Mouse (Mus musculus) testis, adult 2 months (tissue): ENCODE data around the gene Isyna1. TPM values are rescaled to one million over a fixed set of nuclear protein-coding genes. Genes with fewer than 3 reads are reported as not detected.

Source experiments
- H3K27ac ChIP-seq: fragments of 200-500 bp; 2 replicates; pipeline ENCODE4 v1.5.1; 2012; ENCODE audit warnings: low read depth, low read length; ENCODE audit not compliant: control insufficient read depth, insufficient read depth
- H3K27me3 ChIP-seq: fragments of 200-500 bp; 2 replicates; pipeline ENCODE4 v1.6.1; 2012; ENCODE audit warnings: mild to moderate bottlenecking, low read length, moderate library complexity; ENCODE audit not compliant: control insufficient read depth, insufficient read depth
- H3K36me3 ChIP-seq: fragments of 200-500 bp; 2 replicates; pipeline ENCODE4 v1.6.1; 2012; ENCODE audit warnings: mild to moderate bottlenecking, low read length; ENCODE audit not compliant: control insufficient read depth, insufficient read depth
- H3K4me1 ChIP-seq: fragments of 200-500 bp; 2 replicates; pipeline ENCODE4 v1.6.1; 2012; ENCODE audit warnings: low read length; ENCODE audit not compliant: control insufficient read depth, insufficient read depth
- H3K4me3 ChIP-seq: fragments of 200-500 bp; 2 replicates; pipeline ENCODE4 v1.5.1; 2012; ENCODE audit warnings: low read depth, mild to moderate bottlenecking, low read length, moderate library complexity, mixed read lengths; ENCODE audit not compliant: control insufficient read depth
- CTCF ChIP-seq: fragments of 200-500 bp; IDR thresholded peaks from 2 replicates; pipeline ENCODE4 v1.5.1; 2012; ENCODE audit warnings: low read depth, mild to moderate bottlenecking, inconsistent platforms, low read length, moderate library complexity; ENCODE audit not compliant: control insufficient read depth, insufficient read depth, insufficient replicate concordance
- POLR2A ChIP-seq: fragments of 200-500 bp; IDR thresholded peaks from 2 replicates; pipeline ENCODE4 v1.6.1; 2012; ENCODE audit warnings: low read depth, mild to moderate bottlenecking, inconsistent platforms, low read length, moderate library complexity; ENCODE audit not compliant: control insufficient read depth
- polyA plus RNA-seq: library from polyadenylated mRNA; depleted of rRNA; stranded (reverse); fragments of >200 nt; gene quantifications from 2 replicates; pipeline ENCODE4 v1.2.3, GENCODE M21; 2012

Gene Isyna1
- polyA plus RNA-seq, 1 experiment, result 561 TPM

GRCm38 (mm10) chr8:70555079-70555747, 39.0 kb upstream of the Isyna1 start:
- Histone ChIP-seq H3K4me1 (peaks cover 16% of the 10 kb centered on the region), H3K36me3 (no peaks in the 10 kb centered on the region), H3K4me3 (no peak overlapping the region), H3K27me3 (no peaks in the 10 kb centered on the region), H3K27ac (peak overlapping the region; percentile 37; the same call in 1 of the 2 replicates)
- no peak for TF ChIP-seq POLR2A
- no peak for TF ChIP-seq CTCF

DNA sequence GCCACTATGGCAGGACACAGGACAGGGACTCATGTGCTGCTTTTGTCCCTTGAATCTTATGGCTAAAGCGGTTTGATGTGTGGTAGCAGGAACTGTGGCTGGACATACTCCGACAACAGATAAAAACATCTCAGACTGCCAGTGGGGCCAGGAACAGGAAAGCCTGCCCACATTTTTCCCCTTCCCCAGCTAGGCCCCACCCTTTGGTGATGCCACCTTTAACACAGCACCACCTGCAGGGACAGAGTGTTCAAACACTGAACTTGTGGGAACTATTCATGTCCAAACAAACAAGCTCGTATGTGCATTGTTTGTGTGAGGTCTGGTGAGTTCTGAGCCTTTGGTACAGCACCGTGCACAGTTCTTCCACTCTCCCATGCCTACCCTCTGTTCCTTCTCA, 35.8 kb upstream of the Isyna1 start:
- Histone ChIP-seq H3K27ac (no peak overlapping the region), H3K27me3 (no peaks in the 10 kb centered on the region), H3K4me3 (no peak overlapping the region), H3K36me3 (no peaks in the 10 kb centered on the region), H3K4me1 (peaks cover 9% of the 10 kb centered on the region)
- TF ChIP-seq CTCF, result no peak; the same call in 1 of the 2 replicates
- TF ChIP-seq POLR2A, result no peak

- no peaks in the 10 kb centered on the region for H3K36me3 ChIP-seq
- H3K4me1 ChIP-seq, result peaks cover 5% of the 10 kb centered on the region
- H3K27ac ChIP-seq, result no peak overlapping the region
- TF ChIP-seq POLR2A (no peak), CTCF (no peak)
- no peak overlapping the region for H3K4me3 ChIP-seq
- no peaks in the 10 kb centered on the region for H3K27me3 ChIP-seq
Measured at GRCm38 (mm10) chr8:70558983-70559382, 35.2 kb upstream of the Isyna1 start.

- H3K4me3 ChIP-seq, result no peak overlapping the region
- H3K36me3 ChIP-seq, result no peaks in the 10 kb centered on the region
- no peak overlapping the region for H3K27ac ChIP-seq
- peaks cover 11% of the 10 kb centered on the region for H3K4me1 ChIP-seq
- no peaks in the 10 kb centered on the region for H3K27me3 ChIP-seq
- TF ChIP-seq CTCF, result peak; percentile 35; the same call in 1 of the 2 replicates
- TF ChIP-seq POLR2A, result no peak
Measured at GRCm38 (mm10) chr8:70560096-70560495, 34.1 kb upstream of the Isyna1 start.

- Histone ChIP-seq H3K27ac (peak overlapping the region; percentile 77), H3K4me1 (peaks cover 12% of the 10 kb centered on the region), H3K27me3 (no peaks in the 10 kb centered on the region), H3K36me3 (no peaks in the 10 kb centered on the region), H3K4me3 (no peak overlapping the region)
- no peak for TF ChIP-seq CTCF
Measured at GRCm38 (mm10) chr8:70560564-70560963, 33.6 kb upstream of the Isyna1 start.

GRCm38 (mm10) chr8:70561357-70561756, 32.8 kb upstream of the Isyna1 start:
- peak overlapping the region; percentile 77 for H3K27ac ChIP-seq
- H3K4me1 ChIP-seq, result peaks cover 14% of the 10 kb centered on the region
- no peak overlapping the region for H3K4me3 ChIP-seq
- no peaks in the 10 kb centered on the region for H3K36me3 ChIP-seq
- no peaks in the 10 kb centered on the region for H3K27me3 ChIP-seq
- TF ChIP-seq POLR2A (no peak), CTCF (no peak)

GRCm38 (mm10) chr8:70561809-70562535, 32.2 kb upstream of the Isyna1 start:
- peaks cover 14% of the 10 kb centered on the region for H3K4me1 ChIP-seq
- no peak for TF ChIP-seq POLR2A
- no peak for TF ChIP-seq CTCF
- no peak overlapping the region for H3K4me3 ChIP-seq
- no peaks in the 10 kb centered on the region for H3K27me3 ChIP-seq
- peak overlapping the region; percentile 77 for H3K27ac ChIP-seq
- no peaks in the 10 kb centered on the region for H3K36me3 ChIP-seq

- no peak overlapping the region for H3K4me3 ChIP-seq
- peaks cover 14% of the 10 kb centered on the region for H3K4me1 ChIP-seq
- peak overlapping the region; percentile 27; the same call in 1 of the 2 replicates for H3K27ac ChIP-seq
- TF ChIP-seq CTCF (no peak), POLR2A (no peak)
- H3K27me3 ChIP-seq, result no peaks in the 10 kb centered on the region
- no peaks in the 10 kb centered on the region for H3K36me3 ChIP-seq
Measured at GRCm38 (mm10) chr8:70562802-70563201, 31.4 kb upstream of the Isyna1 start.
